Mouse (Mus musculus): Measurements from ENCODE around the gene Cyp2d11. TPM values are rescaled to one million over a fixed set of nuclear protein-coding genes. Genes with fewer than 3 reads are reported as not detected.

Cyp2d11 gene
- polyA plus RNA-seq, 1 experiment from 2014 or later, result not detected

- peak overlapping the region; percentile 91; the same call in 1 of the 2 replicates for H3K27ac ChIP-seq (replicated peaks)
- ATAC-seq (ENCODE audit: low FRiP score, low TSS enrichment), result no peak
- no peak for DNase-seq (ENCODE audit: low spot score)
Observed at GRCm38 (mm10) chr15:82342543-82342935, 51.3 kb downstream of the Cyp2d11 start.

GRCm38 (mm10) chr15:82341675-82342542 is 51.9 kb downstream of the Cyp2d11 start:
- peak overlapping the region; percentile 92 for H3K4me2 ChIP-seq (replicated peaks; ENCODE audit: low read depth)
- H3K27ac ChIP-seq (replicated peaks), result peak overlapping the region; percentile 91
- H3K9me3 ChIP-seq (ENCODE audit: control insufficient read depth, low read length), result no peaks in the 10 kb centered on the region
- peak overlapping the region; percentile 83 for H3K9ac ChIP-seq (ENCODE audit: low read length)
- 40% methylated on average over 15 of the region's 15 CpGs for WGBS
- peaks cover 1% of the 10 kb centered on the region; the same call in 1 of the 2 replicates for H3K36me3 ChIP-seq (ENCODE audit: control insufficient read depth, insufficient read depth, low read length)
- H3K4me1 ChIP-seq (replicated peaks; ENCODE audit: control insufficient read depth, insufficient read depth), result peaks cover 10% of the 10 kb centered on the region
- DNase-seq (ENCODE audit: low spot score) (no peak), ATAC-seq (ENCODE audit: low FRiP score, low TSS enrichment) (no peak)
- peak overlapping the region; percentile 56 for H3K4me3 ChIP-seq (ENCODE audit: low read depth, low read length)
- H3K27me3 ChIP-seq (ENCODE audit: control insufficient read depth, insufficient read depth, low read length), result no peaks in the 10 kb centered on the region
- no peak for TF ChIP-seq EP300 (optimal IDR thresholded peaks at IDR 0.05)
- TF ChIP-seq CTCF (IDR thresholded peaks at IDR 0.05; ENCODE audit: low read depth), result no peak

More at GRCm38 (mm10) chr15:82342543-82342935, 51.3 kb downstream of the Cyp2d11 start:
- Histone ChIP-seq H3K4me2 (replicated peaks; ENCODE audit: low read depth) (peak overlapping the region; percentile 92; the same call in 1 of the 2 replicates), H3K4me3 (ENCODE audit: low read depth, low read length) (no peak overlapping the region), H3K4me1 (replicated peaks; ENCODE audit: control insufficient read depth, insufficient read depth) (peaks cover 14% of the 10 kb centered on the region), H3K36me3 (ENCODE audit: control insufficient read depth, insufficient read depth, low read length) (no peaks in the 10 kb centered on the region), H3K9me3 (ENCODE audit: control insufficient read depth, low read length) (no peaks in the 10 kb centered on the region), H3K9ac (ENCODE audit: low read length) (peak overlapping the region; percentile 83; the same call in 1 of the 2 replicates), H3K27me3 (ENCODE audit: control insufficient read depth, insufficient read depth, low read length) (no peaks in the 10 kb centered on the region)
- no peak for TF ChIP-seq CTCF (IDR thresholded peaks at IDR 0.05; ENCODE audit: low read depth)
- TF ChIP-seq EP300 (optimal IDR thresholded peaks at IDR 0.05), result no peak
- WGBS, result 70% methylated on average over 5 of the region's 5 CpGs

DNA sequence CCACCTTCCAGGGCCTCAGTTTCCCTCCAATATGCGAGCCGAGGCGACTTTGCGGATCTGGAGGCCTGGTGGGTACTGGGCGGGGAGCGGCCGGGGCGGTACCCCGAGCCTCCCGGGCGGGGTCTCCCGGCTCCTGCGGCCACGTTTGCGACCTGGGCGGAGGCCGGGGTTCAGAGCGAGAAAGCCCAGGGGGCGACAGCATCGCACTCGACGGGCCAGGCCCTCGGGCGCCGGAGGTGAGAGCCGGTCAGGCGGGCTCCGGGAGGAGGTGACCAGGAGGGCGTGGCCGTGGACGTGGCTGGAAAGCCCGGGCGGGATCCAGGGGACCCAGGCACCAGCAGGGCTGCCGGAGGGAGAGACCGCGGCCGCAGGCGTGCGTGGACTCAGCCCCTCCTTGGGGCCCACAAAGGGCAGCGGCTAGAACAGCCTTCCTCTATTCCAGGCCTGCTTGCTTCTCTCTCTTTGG is 52.8 kb downstream of the Cyp2d11 start:
- H3K4me1 ChIP-seq (replicated peaks; ENCODE audit: control insufficient read depth, insufficient read depth), result peaks cover 6% of the 10 kb centered on the region
- TF ChIP-seq CTCF (IDR thresholded peaks at IDR 0.05; ENCODE audit: low read depth) (peak; percentile 31; the same call in 1 of the 2 replicates), EP300 (optimal IDR thresholded peaks at IDR 0.05) (no peak)
- H3K36me3 ChIP-seq (ENCODE audit: control insufficient read depth, insufficient read depth, low read length), result peaks cover 3% of the 10 kb centered on the region; the same call in 1 of the 2 replicates
- peak overlapping the region; percentile 56 for H3K4me3 ChIP-seq (ENCODE audit: low read depth, low read length)
- H3K9ac ChIP-seq (ENCODE audit: low read length), result peak overlapping the region; percentile 83
- WGBS, result 0% methylated on average over 30 of the region's 40 CpGs
- H3K27ac ChIP-seq (replicated peaks), result peak overlapping the region; percentile 91
- peak; percentile 19 for ATAC-seq (ENCODE audit: low FRiP score, low TSS enrichment)
- no peaks in the 10 kb centered on the region for H3K27me3 ChIP-seq (ENCODE audit: control insufficient read depth, insufficient read depth, low read length)
- H3K9me3 ChIP-seq (ENCODE audit: control insufficient read depth, low read length), result no peaks in the 10 kb centered on the region
- H3K4me2 ChIP-seq (replicated peaks; ENCODE audit: low read depth), result peak overlapping the region; percentile 92
- peak; percentile 84 for DNase-seq (ENCODE audit: low spot score)

DNA sequence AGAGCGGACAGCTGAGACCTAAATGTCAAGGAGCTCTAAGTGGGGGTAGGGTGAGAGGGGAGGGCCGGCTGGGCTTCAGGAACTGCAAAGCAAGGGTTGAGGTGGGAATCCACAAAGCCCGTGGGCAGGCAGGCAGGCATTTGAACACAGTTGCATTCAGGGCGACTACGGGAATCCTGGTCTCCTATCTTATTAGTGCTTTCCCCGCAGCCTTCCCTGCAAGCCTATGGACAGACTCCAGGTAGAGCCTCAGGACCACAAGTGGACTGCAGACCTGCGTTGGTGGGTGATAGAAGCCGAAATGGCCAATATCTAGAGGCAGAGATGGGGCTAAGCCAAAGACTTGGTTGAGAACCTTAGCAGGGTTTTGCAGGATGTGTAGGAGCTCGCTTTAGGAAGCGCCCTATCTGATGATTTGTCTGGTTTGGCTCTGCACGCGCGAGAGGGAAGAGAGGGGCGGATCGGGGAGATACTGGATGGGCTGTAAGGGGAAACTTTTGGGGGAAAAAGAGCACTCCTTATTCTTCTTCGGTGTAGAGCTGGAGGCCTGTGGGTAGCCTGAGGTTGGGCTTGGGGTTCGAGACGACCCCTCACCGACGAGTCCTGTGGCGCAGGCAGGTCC is 53.3 kb downstream of the Cyp2d11 start:
- peak overlapping the region; percentile 91 for H3K27ac ChIP-seq (replicated peaks)
- no peaks in the 10 kb centered on the region for H3K27me3 ChIP-seq (ENCODE audit: control insufficient read depth, insufficient read depth, low read length)
- WGBS, result 31% methylated on average over 20 of the region's 21 CpGs
- peak overlapping the region; percentile 56 for H3K4me3 ChIP-seq (ENCODE audit: low read depth, low read length)
- TF ChIP-seq EP300 (optimal IDR thresholded peaks at IDR 0.05), result no peak
- TF ChIP-seq CTCF (IDR thresholded peaks at IDR 0.05; ENCODE audit: low read depth), result no peak
- H3K4me1 ChIP-seq (replicated peaks; ENCODE audit: control insufficient read depth, insufficient read depth), result peaks cover 6% of the 10 kb centered on the region
- peak overlapping the region; percentile 83 for H3K9ac ChIP-seq (ENCODE audit: low read length)
- H3K9me3 ChIP-seq (ENCODE audit: control insufficient read depth, low read length), result no peaks in the 10 kb centered on the region
- no peak for DNase-seq (ENCODE audit: low spot score)
- peak overlapping the region; percentile 92 for H3K4me2 ChIP-seq (replicated peaks; ENCODE audit: low read depth)
- no peak for ATAC-seq (ENCODE audit: low FRiP score, low TSS enrichment)
- peaks cover 6% of the 10 kb centered on the region; the same call in 1 of the 2 replicates for H3K36me3 ChIP-seq (ENCODE audit: control insufficient read depth, insufficient read depth, low read length)

DNA sequence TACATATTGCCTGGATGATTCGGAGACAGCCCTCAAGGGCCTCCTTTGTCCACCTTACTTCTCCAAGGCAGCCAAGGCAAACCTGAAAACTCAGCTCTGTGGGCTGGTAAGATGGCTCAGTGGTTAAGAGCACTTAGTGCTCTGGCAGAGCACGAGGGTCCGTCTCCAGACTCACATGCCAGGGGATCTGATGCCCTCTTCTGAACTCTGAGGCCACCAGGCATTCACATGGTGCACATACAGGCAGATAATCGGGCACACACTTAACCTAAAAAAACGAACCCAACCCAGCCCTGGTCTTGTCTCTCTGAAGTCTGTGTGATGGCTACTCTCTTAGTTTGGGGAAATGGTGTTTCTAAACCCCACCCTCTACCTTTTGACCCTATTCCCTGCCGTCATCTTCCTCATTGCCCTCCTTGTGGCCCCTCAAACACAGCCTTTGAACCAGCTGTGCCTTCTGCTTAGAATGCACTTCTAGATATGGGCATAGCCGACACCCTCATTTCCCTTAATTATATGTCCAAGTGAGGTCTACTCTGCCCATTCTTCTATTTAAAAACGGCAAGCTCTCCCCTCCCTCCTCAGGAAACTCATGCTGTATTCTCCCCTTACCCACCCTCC is 54.1 kb downstream of the Cyp2d11 start:
- H3K36me3 ChIP-seq (ENCODE audit: control insufficient read depth, insufficient read depth, low read length), result peaks cover 12% of the 10 kb centered on the region; the same call in 1 of the 2 replicates
- no peak overlapping the region for H3K27ac ChIP-seq (replicated peaks)
- no peak overlapping the region for H3K9ac ChIP-seq (ENCODE audit: low read length)
- TF ChIP-seq EP300 (optimal IDR thresholded peaks at IDR 0.05) (no peak), CTCF (IDR thresholded peaks at IDR 0.05; ENCODE audit: low read depth) (no peak)
- DNase-seq (ENCODE audit: low spot score), result no peak
- peaks cover 6% of the 10 kb centered on the region for H3K4me1 ChIP-seq (replicated peaks; ENCODE audit: control insufficient read depth, insufficient read depth)
- 67% methylated on average over 8 of the region's 8 CpGs for WGBS
- no peaks in the 10 kb centered on the region for H3K9me3 ChIP-seq (ENCODE audit: control insufficient read depth, low read length)
- H3K4me2 ChIP-seq (replicated peaks; ENCODE audit: low read depth), result no peak overlapping the region
- no peaks in the 10 kb centered on the region for H3K27me3 ChIP-seq (ENCODE audit: control insufficient read depth, insufficient read depth, low read length)
- ATAC-seq (ENCODE audit: low FRiP score, low TSS enrichment), result no peak
- no peak overlapping the region for H3K4me3 ChIP-seq (ENCODE audit: low read depth, low read length)

Small RNA genes within 50 kb of the gene (microRNA-seq; reads per million reads assigned to microRNA genes)
- gene Gm25990, result not detected
- gene Gm27331, result not detected
- not detected for gene Mir7684

Other genes with a start within 250 kb of the Cyp2d11 start
- 119 and 127 TPM in 2 replicates for gene Srebf2, start 246.8 kb downstream of the Cyp2d11 start, polyA plus RNA-seq (2015; fragmentation: Nextera tagmentation; extraction: Ambion mirVana)
- gene Shisa8, start 181.2 kb downstream of the Cyp2d11 start, polyA plus RNA-seq (2015; fragmentation: Nextera tagmentation; extraction: Ambion mirVana), result 0.06 and 0.23 TPM in 2 replicates
- not detected in 2 replicates for gene Tnfrsf13c, start 169.7 kb downstream of the Cyp2d11 start, polyA plus RNA-seq (2015; fragmentation: Nextera tagmentation; extraction: Ambion mirVana)
- 24.0 and 27.0 TPM in 2 replicates for gene Cenpm, start 149.3 kb downstream of the Cyp2d11 start, polyA plus RNA-seq (2015; fragmentation: Nextera tagmentation; extraction: Ambion mirVana)
- 0.23 and 0.24 TPM in 2 replicates for gene 1500009C09Rik, start 141.6 kb downstream of the Cyp2d11 start, polyA plus RNA-seq (2015; fragmentation: Nextera tagmentation; extraction: Ambion mirVana)
- 2.1 and 2.9 TPM in 2 replicates for gene Sept3, start 119.1 kb downstream of the Cyp2d11 start, polyA plus RNA-seq (2015; fragmentation: Nextera tagmentation; extraction: Ambion mirVana)
- 0.08 and 0.11 TPM in 2 replicates for gene Wbp2nl, start 95.1 kb downstream of the Cyp2d11 start, polyA plus RNA-seq (2015; fragmentation: Nextera tagmentation; extraction: Ambion mirVana)
- gene Naga, start 55.1 kb downstream of the Cyp2d11 start, polyA plus RNA-seq (2015; fragmentation: Nextera tagmentation; extraction: Ambion mirVana), result 83.1 and 88.9 TPM in 2 replicates
- 6.2 and 6.3 TPM in 2 replicates for gene Pheta2, start 55.1 kb downstream of the Cyp2d11 start, polyA plus RNA-seq (2015; fragmentation: Nextera tagmentation; extraction: Ambion mirVana)
- 286 and 296 TPM in 2 replicates for gene Smdt1, start 55.1 kb downstream of the Cyp2d11 start, polyA plus RNA-seq (2015; fragmentation: Nextera tagmentation; extraction: Ambion mirVana)
- gene Ndufa6, start 39.7 kb downstream of the Cyp2d11 start, polyA plus RNA-seq (2015; fragmentation: Nextera tagmentation; extraction: Ambion mirVana), result 514 and 516 TPM in 2 replicates
- 5.5 TPM in 2 replicates for gene Cyp2d22, start 13.8 kb downstream of the Cyp2d11 start, polyA plus RNA-seq (2015; fragmentation: Nextera tagmentation; extraction: Ambion mirVana)
- gene Cyp2d10, start 13.2 kb upstream of the Cyp2d11 start, polyA plus RNA-seq (2015; fragmentation: Nextera tagmentation; extraction: Ambion mirVana), result 2.1 and 3.6 TPM in 2 replicates
- gene Cyp2d9, start 39.4 kb upstream of the Cyp2d11 start, polyA plus RNA-seq (2015; fragmentation: Nextera tagmentation; extraction: Ambion mirVana), result 1.6 and 2.0 TPM in 2 replicates
- 0.10 and 0.11 TPM in 2 replicates for gene Cyp2d12, start 161.1 kb upstream of the Cyp2d11 start, polyA plus RNA-seq (2015; fragmentation: Nextera tagmentation; extraction: Ambion mirVana)
- 0.98 and 1.1 TPM in 2 replicates for gene Cyp2d34, start 226.9 kb upstream of the Cyp2d11 start, polyA plus RNA-seq (2015; fragmentation: Nextera tagmentation; extraction: Ambion mirVana)

All from stomach, postnatal 0 days (tissue).